Mouse (Mus musculus): ENCODE data around the gene Sdhb.

DNA sequence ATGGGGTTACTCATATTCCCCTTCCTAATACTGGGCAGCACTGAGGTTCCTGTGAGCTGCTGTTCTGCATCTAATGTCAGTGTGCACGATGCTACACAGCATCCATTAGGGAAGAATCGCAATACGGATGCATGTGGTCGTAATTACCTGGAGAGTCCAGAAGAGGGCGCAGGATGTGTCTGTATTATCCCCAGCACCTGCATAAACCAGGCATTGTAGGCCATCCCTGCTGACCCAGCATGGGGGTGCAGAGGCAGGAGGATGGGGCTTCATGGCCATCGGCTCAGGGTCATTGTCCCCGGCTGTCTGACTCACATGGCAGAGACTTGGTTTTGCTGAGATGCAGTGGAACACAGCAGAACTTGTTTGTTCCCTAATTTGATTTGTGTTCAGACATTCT, 3.6 kb downstream of the Sdhb start:
- no peak for TF ChIP-seq MEF2A (IDR thresholded peaks at IDR 0.05; ENCODE audit: extremely low read depth, insufficient replicate concordance, low read depth, low read length, poor library complexity, severe bottlenecking)
- TF ChIP-seq MYC (IDR thresholded peaks at IDR 0.05; ENCODE audit: low read depth, low read length) = peak; percentile 46; the same call in 1 of the 2 replicates
- TF ChIP-seq POLR2AphosphoS2 (IDR thresholded peaks at IDR 0.05; ENCODE audit: low read length) = no peak
- TF ChIP-seq POLR2A (IDR thresholded peaks at IDR 0.05; ENCODE audit: control insufficient read depth in 1 of 2, insufficient read depth in 1 of 2, low read depth in 1 of 2, low read length in 2 of 2, poor library complexity in 1 of 2) = peak in 1 of 2 experiments; percentile 25; a peak in 1 of 4 replicates
- no peak for TF ChIP-seq E2F4 (IDR thresholded peaks at IDR 0.05; ENCODE audit: borderline replicate concordance, low read depth, low read length)
- no peak for TF ChIP-seq MXI1 (IDR thresholded peaks at IDR 0.05; ENCODE audit: low read depth, low read length)
- TF ChIP-seq ZKSCAN1 (IDR thresholded peaks at IDR 0.05; ENCODE audit: low read depth, low read length) = no peak
- TF ChIP-seq EP300 (IDR thresholded peaks at IDR 0.05; ENCODE audit: low read depth in 1 of 2, low read length in 2 of 2) = no peak
- no peak for TF ChIP-seq RCOR1 (IDR thresholded peaks at IDR 0.05; ENCODE audit: low read depth, low read length)
- TF ChIP-seq HCFC1 (IDR thresholded peaks at IDR 0.05; ENCODE audit: low read depth, low read length) = no peak
- TF ChIP-seq TBP (IDR thresholded peaks at IDR 0.05; ENCODE audit: low read depth, low read length) = no peak
